Mouse (Mus musculus): ENCODE measurements at regions not wholly inside any gene's neighbourhood (a gene's known extent, or its start where the extent isn't known, plus 50 kb on each side); places are given as distances from the start of the nearest gene placed in this dataset.

DNA sequence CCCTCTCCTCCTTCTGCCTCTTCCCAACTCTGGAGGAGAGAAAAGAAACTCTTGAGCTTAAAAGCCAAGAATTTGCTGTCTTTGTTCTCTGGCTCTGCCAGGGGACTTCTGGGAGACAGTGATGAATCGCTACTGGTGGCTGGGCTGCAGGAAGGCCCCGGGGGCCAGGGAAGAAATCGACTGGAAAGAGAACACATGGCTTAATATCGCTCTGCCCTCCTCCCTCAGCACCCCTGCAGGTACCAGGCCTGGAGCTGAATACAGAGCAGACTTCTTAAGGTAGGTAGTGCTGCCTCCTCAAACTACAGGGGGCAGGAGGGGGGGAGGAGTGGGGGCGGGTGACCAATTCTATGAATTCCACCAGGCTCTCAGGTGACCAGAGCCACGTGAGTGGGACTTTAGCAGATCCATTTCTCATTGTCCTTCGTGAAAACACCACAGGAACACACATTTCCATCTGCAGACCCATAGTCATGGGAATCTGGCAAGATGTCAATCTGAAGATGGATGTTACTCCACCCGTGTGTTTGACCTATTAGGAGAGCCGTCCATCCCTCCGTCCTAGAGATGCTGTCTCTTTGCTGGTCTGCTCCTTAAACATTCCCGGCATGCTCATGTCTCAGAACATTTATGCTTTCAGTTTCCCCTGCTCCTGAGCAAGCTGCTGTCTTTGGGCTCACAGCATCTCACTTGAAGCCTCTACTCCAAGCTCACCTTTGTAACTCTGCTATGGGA, 83.4 kb downstream of the Lrrc30 start:
- 73% methylated on average over 11 of the region's 11 CpGs for WGBS
- no peak overlapping the region for H3K27ac ChIP-seq (ENCODE audit: control insufficient read depth, insufficient read depth, low read depth, low read length, poor library complexity)
- H3K4me1 ChIP-seq (ENCODE audit: control insufficient read depth, insufficient read depth, low read length) = no peaks in the 10 kb centered on the region; the same call in 1 of the 2 replicates
- no peak for TF ChIP-seq CTCF (IDR thresholded peaks at IDR 0.05; ENCODE audit: control insufficient read depth, insufficient read depth, low read length)
- no peak for TF ChIP-seq POLR2A (IDR thresholded peaks at IDR 0.05; ENCODE audit: borderline replicate concordance, control insufficient read depth, low read depth, low read length)
- H3K4me3 ChIP-seq (replicated peaks; ENCODE audit: control insufficient read depth, low read depth, low read length) = no peak overlapping the region

- no peak overlapping the region for H3K27ac ChIP-seq (ENCODE audit: control insufficient read depth, insufficient read depth, low read depth, low read length, poor library complexity)
- TF ChIP-seq POLR2A (IDR thresholded peaks at IDR 0.05; ENCODE audit: borderline replicate concordance, control insufficient read depth, low read depth, low read length) (no peak), CTCF (IDR thresholded peaks at IDR 0.05; ENCODE audit: control insufficient read depth, insufficient read depth, low read length) (no peak)
- no peak overlapping the region for H3K4me3 ChIP-seq (replicated peaks; ENCODE audit: control insufficient read depth, low read depth, low read length)
- WGBS = 88% methylated on average over 7 of the region's 7 CpGs
- H3K4me1 ChIP-seq (ENCODE audit: control insufficient read depth, insufficient read depth, low read length) = no peaks in the 10 kb centered on the region; the same call in 1 of the 2 replicates
Measured at GRCm38 (mm10) chr17:67544410-67544809, 88.1 kb downstream of the Lrrc30 start.

DNA sequence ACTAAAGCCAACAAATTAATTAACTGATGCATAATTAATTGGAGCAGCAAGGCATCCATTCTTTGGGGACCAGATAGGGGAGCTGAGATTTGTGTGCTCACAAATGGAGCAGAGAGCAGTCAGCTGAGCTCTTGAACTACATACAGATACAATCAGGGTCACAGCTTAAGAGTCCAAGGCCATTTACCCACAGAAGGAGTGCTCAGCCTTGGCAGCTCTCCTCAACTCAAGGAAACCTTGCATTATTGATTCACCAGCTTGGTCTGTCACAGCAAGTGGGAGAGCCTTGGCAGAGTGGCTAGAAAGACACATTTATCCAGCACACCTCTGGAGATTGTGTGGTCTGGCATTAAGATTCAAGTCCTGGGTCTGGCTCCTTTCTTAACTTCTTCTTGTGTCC, 100.2 kb downstream of the Lrrc30 start:
- H3K4me3 ChIP-seq (replicated peaks; ENCODE audit: control insufficient read depth, low read depth, low read length) = no peak overlapping the region
- no peak overlapping the region for H3K27ac ChIP-seq (ENCODE audit: control insufficient read depth, insufficient read depth, low read depth, low read length, poor library complexity)
- TF ChIP-seq POLR2A (IDR thresholded peaks at IDR 0.05; ENCODE audit: borderline replicate concordance, control insufficient read depth, low read depth, low read length) = no peak
- no peak for TF ChIP-seq CTCF (IDR thresholded peaks at IDR 0.05; ENCODE audit: control insufficient read depth, insufficient read depth, low read length)
- no peaks in the 10 kb centered on the region; the same call in 1 of the 2 replicates for H3K4me1 ChIP-seq (ENCODE audit: control insufficient read depth, insufficient read depth, low read length)

DNA sequence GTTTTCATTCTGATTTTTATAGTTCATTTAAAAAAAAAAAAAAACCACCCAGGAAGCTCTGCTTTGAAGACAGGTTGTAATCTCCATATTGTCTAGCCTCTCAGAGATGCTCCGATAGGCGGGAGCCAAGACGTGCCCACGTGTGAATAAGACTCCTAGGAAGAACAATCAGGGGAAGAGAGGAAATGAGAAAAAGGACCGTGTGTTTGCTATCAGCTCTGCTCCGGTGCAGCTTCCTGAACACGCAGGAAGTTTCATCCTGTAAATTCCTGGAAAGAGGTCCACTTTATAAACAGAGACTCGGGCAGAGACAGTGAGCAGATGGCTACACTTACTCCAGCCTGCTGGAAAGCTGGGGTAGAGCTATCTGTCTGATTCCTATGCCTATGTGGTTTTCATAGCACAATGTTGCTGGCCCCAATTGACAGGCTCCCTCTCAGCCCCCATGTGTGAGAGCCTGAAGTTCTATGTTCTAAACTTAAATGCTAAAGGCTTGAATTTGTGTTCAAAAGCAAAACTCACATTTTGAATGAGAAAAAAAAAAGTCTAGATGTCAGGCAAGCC, 111.6 kb downstream of the Lrrc30 start:
- 32% methylated on average over 8 of the region's 8 CpGs for WGBS
- Histone ChIP-seq H3K27ac (ENCODE audit: control insufficient read depth, insufficient read depth, low read depth, low read length, poor library complexity) (no peak overlapping the region), H3K4me3 (replicated peaks; ENCODE audit: control insufficient read depth, low read depth, low read length) (no peak overlapping the region), H3K4me1 (ENCODE audit: control insufficient read depth, insufficient read depth, low read length) (no peaks in the 10 kb centered on the region; the same call in 1 of the 2 replicates)
- TF ChIP-seq CTCF (IDR thresholded peaks at IDR 0.05; ENCODE audit: control insufficient read depth, insufficient read depth, low read length) (no peak), POLR2A (IDR thresholded peaks at IDR 0.05; ENCODE audit: borderline replicate concordance, control insufficient read depth, low read depth, low read length) (no peak)

- Histone ChIP-seq H3K4me1 (ENCODE audit: control insufficient read depth, insufficient read depth, low read length) (no peaks in the 10 kb centered on the region), H3K4me3 (replicated peaks; ENCODE audit: control insufficient read depth, low read depth, low read length) (no peak overlapping the region), H3K27ac (ENCODE audit: control insufficient read depth, insufficient read depth, low read depth, low read length, poor library complexity) (no peak overlapping the region)
- WGBS = 91% methylated on average over 7 of the region's 7 CpGs
- TF ChIP-seq POLR2A (IDR thresholded peaks at IDR 0.05; ENCODE audit: borderline replicate concordance, control insufficient read depth, low read depth, low read length) = no peak
- TF ChIP-seq CTCF (IDR thresholded peaks at IDR 0.05; ENCODE audit: control insufficient read depth, insufficient read depth, low read length) = no peak
Measured at GRCm38 (mm10) chr17:67515601-67516147, 116.8 kb downstream of the Lrrc30 start.

DNA sequence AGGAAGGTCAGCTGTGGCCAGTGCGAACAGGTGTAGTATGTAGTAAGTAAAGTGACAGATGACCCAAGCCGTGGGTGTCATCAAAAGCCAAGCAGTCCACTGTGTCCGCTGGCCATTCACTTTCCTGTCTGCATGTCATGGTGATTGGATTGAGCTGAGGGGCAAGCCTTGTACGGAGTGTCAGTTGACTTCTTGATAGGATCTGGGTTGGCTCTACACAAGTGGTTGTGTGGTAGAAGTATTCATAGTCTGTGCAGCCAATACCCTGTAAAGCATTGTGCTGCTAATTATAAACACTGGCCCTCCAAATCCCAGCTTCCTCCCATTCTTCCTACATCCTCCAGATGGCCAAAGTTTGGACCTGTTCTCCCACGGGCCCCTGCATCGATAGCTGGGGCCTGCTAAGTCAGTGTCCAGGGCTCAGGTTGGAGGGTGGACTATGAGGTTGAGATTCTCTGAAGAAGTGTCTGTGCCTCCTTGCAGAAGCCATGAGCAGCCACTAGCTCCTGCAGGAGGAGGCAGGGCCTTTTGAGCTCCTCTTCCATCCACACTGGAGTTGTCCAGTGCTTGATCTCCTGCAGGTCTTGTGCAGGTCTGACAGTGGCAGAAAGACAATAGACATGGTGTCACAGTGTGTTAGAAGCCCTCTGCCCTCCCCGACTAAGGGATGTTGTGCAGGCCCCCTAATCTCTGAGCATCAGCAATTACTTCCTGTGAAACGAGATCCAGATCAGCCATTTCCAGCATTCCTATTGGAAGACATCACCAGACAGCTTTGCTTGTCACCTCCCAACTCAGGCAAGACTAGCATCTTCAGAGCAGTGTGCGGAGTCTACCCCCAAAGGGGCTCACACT, 117.9 kb downstream of the Lrrc30 start:
- Histone ChIP-seq H3K4me3 (replicated peaks; ENCODE audit: control insufficient read depth, low read depth, low read length) (no peak overlapping the region), H3K27ac (ENCODE audit: control insufficient read depth, insufficient read depth, low read depth, low read length, poor library complexity) (no peak overlapping the region), H3K4me1 (ENCODE audit: control insufficient read depth, insufficient read depth, low read length) (no peaks in the 10 kb centered on the region)
- WGBS = 73% methylated on average over 9 of the region's 9 CpGs
- no peak for TF ChIP-seq CTCF (IDR thresholded peaks at IDR 0.05; ENCODE audit: control insufficient read depth, insufficient read depth, low read length)
- no peak for TF ChIP-seq POLR2A (IDR thresholded peaks at IDR 0.05; ENCODE audit: borderline replicate concordance, control insufficient read depth, low read depth, low read length)

- 23% methylated on average over 6 of the region's 6 CpGs for WGBS
- TF ChIP-seq CTCF (IDR thresholded peaks at IDR 0.05; ENCODE audit: control insufficient read depth, insufficient read depth, low read length) (no peak), POLR2A (IDR thresholded peaks at IDR 0.05; ENCODE audit: borderline replicate concordance, control insufficient read depth, low read depth, low read length) (no peak)
- no peaks in the 10 kb centered on the region for H3K4me1 ChIP-seq (ENCODE audit: control insufficient read depth, insufficient read depth, low read length)
- H3K4me3 ChIP-seq (replicated peaks; ENCODE audit: control insufficient read depth, low read depth, low read length) = no peak overlapping the region
- no peak overlapping the region for H3K27ac ChIP-seq (ENCODE audit: control insufficient read depth, insufficient read depth, low read depth, low read length, poor library complexity)
Measured at GRCm38 (mm10) chr17:67512699-67513450, 119.6 kb downstream of the Lrrc30 start.

All from bone marrow, adult 2 months (tissue).